Mouse (Mus musculus) forebrain, embryonic 14.5 days (tissue): Measurements from ENCODE around the gene Snd1. TPM values are rescaled to one million over a fixed set of nuclear protein-coding genes. Genes with fewer than 3 reads are reported as not detected.

Source experiments
- ATAC-seq: fragments of 200-750 bp; cut with Nextera tagmentation; 2 replicates; pipeline ENCODE4 v1.8.0; 2017; ENCODE audit warnings: mild to moderate bottlenecking, moderate library complexity
- DNase-seq: peaks from one replicate; pipeline ENCODE4 v3.0.0-alpha.2; 2015; ENCODE audit warnings: low spot score
- H3K27ac ChIP-seq: fragments of 300-500 bp; sonication (generic); 2 replicates; pipeline ENCODE4 v1.5.1; 2014; ENCODE audit warnings: low read depth, mild to moderate bottlenecking, control low read depth, low read length, moderate library complexity
- H3K27me3 ChIP-seq: fragments of 300-500 bp; sonication (generic); replicated peaks from 2 replicates; pipeline ENCODE4 v1.6.1; 2014; ENCODE audit warnings: low read length, control low read depth, mixed read lengths; ENCODE audit not compliant: control insufficient read depth, insufficient read depth
- H3K36me3 ChIP-seq: fragments of 300-500 bp; sonication (generic); 2 replicates; pipeline ENCODE4 v1.6.1; 2014; ENCODE audit warnings: low read length, control low read depth; ENCODE audit not compliant: control insufficient read depth, insufficient read depth
- H3K4me1 ChIP-seq: fragments of 300-500 bp; sonication (generic); 2 replicates; pipeline ENCODE4 v1.6.1; 2014; ENCODE audit warnings: antibody characterized with exemption, low read length, control low read depth; ENCODE audit not compliant: control insufficient read depth, insufficient read depth
- H3K4me2 ChIP-seq: fragments of 300-500 bp; sonication (generic); 2 replicates; pipeline ENCODE4 v1.6.1; 2014; ENCODE audit warnings: mild to moderate bottlenecking, control low read depth, low read length
- H3K4me3 ChIP-seq: fragments of 300-500 bp; sonication (generic); 2 replicates; pipeline ENCODE4 v1.5.1; 2014; ENCODE audit warnings: low read depth, low read length, control low read depth
- H3K9ac ChIP-seq: fragments of 300-500 bp; sonication (generic); 2 replicates; pipeline ENCODE4 v1.6.1; 2014; ENCODE audit warnings: mild to moderate bottlenecking, low read length, control low read depth, moderate library complexity
- H3K9me3 ChIP-seq: fragments of 300-500 bp; sonication (generic); replicated peaks from 2 replicates; pipeline ENCODE4 v1.6.1; 2016; ENCODE audit warnings: low read length, control low read depth, mixed read lengths; ENCODE audit not compliant: control insufficient read depth
- WGBS: fragments of 180-500 bp; shearing (Covaris S2); extraction: QIAGEN DNeasy Blood & Tissue Kit; methylation state at CpG from one replicate; pipeline ENCODE4 v1.1.7; 2014; 5-methylcytosine and 5-hydroxymethylcytosine counted together
- polyA plus RNA-seq: library from polyadenylated mRNA; unstranded; fragments of >200 nt; fragmentation: Nextera tagmentation; extraction: Ambion mirVana; gene quantifications from 2 replicates; pipeline ENCODE4 v1.2.1, GENCODE M21; 2014

The Snd1 gene
- polyA plus RNA-seq, 1 experiment from 2014 or later, result 67.9 TPM

GRCm38 (mm10) chr6:28852342-28852741 lies 377.4 kb downstream of the Snd1 start:
- no peak for DNase-seq
- ATAC-seq, result no peak
- no peak overlapping the region for H3K27ac ChIP-seq
- H3K9ac ChIP-seq, result no peak overlapping the region
- WGBS, result 72% methylated on average over 7 of the region's 7 CpGs
- no peaks in the 10 kb centered on the region for H3K36me3 ChIP-seq
- no peaks in the 10 kb centered on the region for H3K27me3 ChIP-seq
- peaks cover 29% of the 10 kb centered on the region for H3K4me1 ChIP-seq
- no peak overlapping the region for H3K4me2 ChIP-seq
- no peaks in the 10 kb centered on the region for H3K9me3 ChIP-seq
- no peak overlapping the region for H3K4me3 ChIP-seq

GRCm38 (mm10) chr6:28853164-28853563 lies 378.2 kb downstream of the Snd1 start:
- WGBS, result 7% methylated on average over 3 of the region's 3 CpGs
- Histone ChIP-seq H3K4me1 (peaks cover 29% of the 10 kb centered on the region), H3K27me3 (no peaks in the 10 kb centered on the region), H3K36me3 (no peaks in the 10 kb centered on the region), H3K9ac (no peak overlapping the region), H3K9me3 (no peaks in the 10 kb centered on the region), H3K4me2 (no peak overlapping the region), H3K4me3 (no peak overlapping the region), H3K27ac (peak overlapping the region; percentile 48; the same call in 1 of the 2 replicates)
- DNase-seq (peak; percentile 75), ATAC-seq (peak; percentile 70)

GRCm38 (mm10) chr6:28853654-28854053 lies 378.7 kb downstream of the Snd1 start:
- no peak overlapping the region for H3K27ac ChIP-seq
- H3K4me1 ChIP-seq, result peaks cover 26% of the 10 kb centered on the region
- H3K4me2 ChIP-seq, result no peak overlapping the region
- ATAC-seq (peak; percentile 21; the same call in 1 of the 2 replicates), DNase-seq (no peak)
- H3K9ac ChIP-seq, result peak overlapping the region; percentile 30; the same call in 1 of the 2 replicates
- H3K9me3 ChIP-seq, result no peaks in the 10 kb centered on the region
- 7% methylated on average over 2 of the region's 2 CpGs for WGBS
- no peaks in the 10 kb centered on the region for H3K36me3 ChIP-seq
- no peaks in the 10 kb centered on the region for H3K27me3 ChIP-seq
- no peak overlapping the region for H3K4me3 ChIP-seq

- no peak overlapping the region for H3K4me2 ChIP-seq
- DNase-seq, result no peak
- no peak for ATAC-seq
- no peak overlapping the region for H3K9ac ChIP-seq
- no peaks in the 10 kb centered on the region for H3K36me3 ChIP-seq
- no peak overlapping the region for H3K27ac ChIP-seq
- H3K9me3 ChIP-seq, result no peaks in the 10 kb centered on the region
- 55% methylated on average over 8 of the region's 8 CpGs for WGBS
- peaks cover 21% of the 10 kb centered on the region for H3K4me1 ChIP-seq
- H3K27me3 ChIP-seq, result no peaks in the 10 kb centered on the region
- no peak overlapping the region for H3K4me3 ChIP-seq
Measured at GRCm38 (mm10) chr6:28854598-28854997, 379.7 kb downstream of the Snd1 start.

GRCm38 (mm10) chr6:28855442-28855841 lies 380.5 kb downstream of the Snd1 start:
- no peak overlapping the region for H3K27ac ChIP-seq
- peaks cover 21% of the 10 kb centered on the region for H3K4me1 ChIP-seq
- ATAC-seq (no peak; the same call in 1 of the 2 replicates), DNase-seq (no peak)
- no peak overlapping the region for H3K4me2 ChIP-seq
- no peaks in the 10 kb centered on the region for H3K27me3 ChIP-seq
- H3K36me3 ChIP-seq, result no peaks in the 10 kb centered on the region
- no peaks in the 10 kb centered on the region for H3K9me3 ChIP-seq
- WGBS, result 23% methylated on average over 3 of the region's 3 CpGs
- no peak overlapping the region for H3K9ac ChIP-seq
- no peak overlapping the region for H3K4me3 ChIP-seq

- Histone ChIP-seq H3K9ac (no peak overlapping the region), H3K27me3 (no peaks in the 10 kb centered on the region), H3K9me3 (no peaks in the 10 kb centered on the region), H3K36me3 (no peaks in the 10 kb centered on the region), H3K4me1 (peaks cover 21% of the 10 kb centered on the region), H3K4me2 (no peak overlapping the region), H3K27ac (no peak overlapping the region), H3K4me3 (no peak overlapping the region)
- no peak for DNase-seq
- 90% methylated on average over 4 of the region's 4 CpGs for WGBS
- no peak for ATAC-seq
Measured at GRCm38 (mm10) chr6:28856789-28857188, 381.9 kb downstream of the Snd1 start.

- ATAC-seq (no peak), DNase-seq (no peak)
- Histone ChIP-seq H3K9ac (no peak overlapping the region), H3K4me2 (no peak overlapping the region), H3K36me3 (no peaks in the 10 kb centered on the region), H3K4me3 (no peak overlapping the region), H3K27ac (no peak overlapping the region), H3K9me3 (no peaks in the 10 kb centered on the region), H3K4me1 (peaks cover 17% of the 10 kb centered on the region), H3K27me3 (no peaks in the 10 kb centered on the region)
- WGBS, result 83% methylated on average over 2 of the region's 2 CpGs
Measured at GRCm38 (mm10) chr6:28857198-28858180, 382.6 kb downstream of the Snd1 start.

- H3K4me1 ChIP-seq, result peaks cover 3% of the 10 kb centered on the region
- DNase-seq (no peak), ATAC-seq (no peak)
- H3K27me3 ChIP-seq, result no peaks in the 10 kb centered on the region
- no peak overlapping the region for H3K9ac ChIP-seq
- H3K4me2 ChIP-seq, result no peak overlapping the region
- H3K9me3 ChIP-seq, result no peaks in the 10 kb centered on the region
- H3K36me3 ChIP-seq, result no peaks in the 10 kb centered on the region
- no peak overlapping the region for H3K27ac ChIP-seq
- 89% methylated on average over 2 of the region's 2 CpGs for WGBS
- no peak overlapping the region for H3K4me3 ChIP-seq
Measured at GRCm38 (mm10) chr6:28859094-28859493, 384.2 kb downstream of the Snd1 start.

GRCm38 (mm10) chr6:28860450-28860849 lies 385.5 kb downstream of the Snd1 start:
- no peak for DNase-seq
- Histone ChIP-seq H3K4me1 (peaks cover 12% of the 10 kb centered on the region), H3K36me3 (no peaks in the 10 kb centered on the region)

More at GRCm38 (mm10) chr6:28860450-28860849, 385.5 kb downstream of the Snd1 start:
- ATAC-seq, result no peak
- H3K27ac ChIP-seq, result no peak overlapping the region
- no peak overlapping the region for H3K4me3 ChIP-seq
- H3K9me3 ChIP-seq, result no peaks in the 10 kb centered on the region
- no peak overlapping the region for H3K9ac ChIP-seq
- 24% methylated on average over 2 of the region's 2 CpGs for WGBS
- H3K4me2 ChIP-seq, result no peak overlapping the region
- no peaks in the 10 kb centered on the region for H3K27me3 ChIP-seq
